9 mouse cellular contexts compared by ENCODE assay signal in genomic region chr5:118650746-118651145, GRCm38 (mm10).
DNase-seq lines count a peak whose midpoint lies in the region; ATAC-seq and TF ChIP-seq lines count a peak whose summit lies in the region.
"Had no signal": no experiment of that assay in that cellular context is flagged by ENCODE, and none has a peak within 500 bp of the region (broad histone marks: within the 10 kb centered on the region; RNA-seq: fewer than 3 reads in every experiment).

No protein-coding gene starts in this region.

- ATAC-seq in heart, postnatal 0 days (ENCODE audit: insufficient read depth, low read depth): peak; percentile 27; the same call in 1 of the 2 replicates
- no peak for ATAC-seq in megakaryocyte-erythroid progenitor cell, adult 5-6 weeks (replicated peaks; ENCODE audit: low FRiP score, low TSS enrichment, poor library complexity, severe bottlenecking)

- 63% methylated on average over 7 of the region's 7 CpGs for WGBS in heart, postnatal 0 days

- no peak overlapping the region for H3K4me3 ChIP-seq in heart, postnatal 0 days (ENCODE audit: low read depth, low read length)
- H3K4me3 ChIP-seq: stomach, embryonic 15.5 days had no signal

- intact Hi-C loops in heart, postnatal 10 days (cut with DNase I): no loop called here

- no peak for TF ChIP-seq CTCF in heart, postnatal 0 days (IDR thresholded peaks at IDR 0.05; ENCODE audit: low read depth)

- no peak overlapping the region for H3K9ac ChIP-seq in heart, postnatal 0 days (replicated peaks; ENCODE audit: low read depth, low read length)
- H3K9ac ChIP-seq: stomach, embryonic 15.5 days had no signal

- H3K9me3 ChIP-seq in heart, postnatal 0 days (replicated peaks; ENCODE audit: control insufficient read depth, low read length): no peaks in the 10 kb centered on the region
- H3K9me3 ChIP-seq: stomach, embryonic 15.5 days had no signal

- H3K36me3 ChIP-seq in heart, postnatal 0 days (replicated peaks; ENCODE audit: control insufficient read depth, insufficient read depth, low read length): no peaks in the 10 kb centered on the region
- H3K36me3 ChIP-seq: stomach, embryonic 15.5 days had no signal

- no peak for DNase-seq in heart, postnatal 0 days (ENCODE audit: low spot score)
- DNase-seq in heart, postnatal 10 days: no peak
- peak; percentile 35 for DNase-seq in MN1 (ENCODE audit: low spot score)
- DNase-seq in gastrocnemius, postnatal 25 days: peak; percentile 48
- DNase-seq in lung, postnatal 14 days: peak; percentile 27
- DNase-seq in ovary, postnatal 36 days (ENCODE audit: low spot score): no peak
- DNase-seq in cerebellum, adult 11-12 months: no peak

- no peak overlapping the region for H3K27ac ChIP-seq in heart, postnatal 0 days (ENCODE audit: low read depth)
- H3K27ac ChIP-seq: stomach, embryonic 15.5 days had no signal

- H3K4me2 ChIP-seq in heart, postnatal 0 days (ENCODE audit: low read depth, low read length): no peak overlapping the region
- H3K4me2 ChIP-seq: stomach, embryonic 15.5 days had no signal

- no peaks in the 10 kb centered on the region for H3K27me3 ChIP-seq in heart, postnatal 0 days (ENCODE audit: control insufficient read depth, insufficient read depth, low read length)
- H3K27me3 ChIP-seq: stomach, embryonic 15.5 days had no signal

- TF ChIP-seq EP300 in heart, postnatal 0 days (IDR thresholded peaks at IDR 0.05; ENCODE audit: low read depth): no peak

- peaks cover 24% of the 10 kb centered on the region; the same call in 1 of the 2 replicates for H3K4me1 ChIP-seq in heart, postnatal 0 days (ENCODE audit: control insufficient read depth, insufficient read depth)

Comparison
In these comparisons a context has a peak if more than half of its experiments do, and no peak if none do; other contexts are left out.
1. DNase-seq: peak in MN1 (single experiment), gastrocnemius, postnatal 25 days (single experiment) and lung, postnatal 14 days (single experiment); none in heart, postnatal 0 days (single experiment), heart, postnatal 10 days (0 of 2), ovary, postnatal 36 days (single experiment) and cerebellum, adult 11-12 months (single experiment).